Mouse (Mus musculus) heart, embryonic 12.5 days (tissue): Measurements from ENCODE around the gene Kcnab3. TPM values are rescaled to one million over a fixed set of nuclear protein-coding genes. Genes with fewer than 3 reads are reported as not detected.

Source experiments
- ATAC-seq: fragments of 200-750 bp; cut with Nextera tagmentation; 2 replicates; pipeline ENCODE4 v1.8.0; 2017; ENCODE audit warnings: moderate TSS enrichment, moderate library complexity; ENCODE audit not compliant: insufficient number of reproducible peaks, low FRiP score
- H3K27ac ChIP-seq: fragments of 300-500 bp; sonication (generic); 2 replicates; pipeline ENCODE4 v1.5.1; 2016; ENCODE audit warnings: mild to moderate bottlenecking, moderate library complexity; ENCODE audit not compliant: poor library complexity, severe bottlenecking
- H3K27me3 ChIP-seq: fragments of 300-500 bp; sonication (generic); replicated peaks from 2 replicates; pipeline ENCODE4 v1.6.1; 2016; ENCODE audit warnings: mild to moderate bottlenecking, moderate library complexity
- H3K36me3 ChIP-seq: fragments of 300-500 bp; sonication (generic); 2 replicates; pipeline ENCODE4 v1.6.1; 2016; ENCODE audit warnings: mild to moderate bottlenecking, moderate library complexity
- H3K4me1 ChIP-seq: fragments of 300-500 bp; sonication (generic); replicated peaks from 2 replicates; pipeline ENCODE4 v1.6.1; 2016; ENCODE audit warnings: mild to moderate bottlenecking
- H3K4me2 ChIP-seq: fragments of 300-500 bp; sonication (generic); 2 replicates; pipeline ENCODE4 v1.6.1; 2016; ENCODE audit warnings: mild to moderate bottlenecking, moderate library complexity
- H3K4me3 ChIP-seq: fragments of 300-500 bp; sonication (generic); 2 replicates; pipeline ENCODE4 v1.5.1; 2016; ENCODE audit warnings: mild to moderate bottlenecking
- H3K9ac ChIP-seq: fragments of 300-500 bp; sonication (generic); 2 replicates; pipeline ENCODE4 v1.6.1; 2016; ENCODE audit warnings: mild to moderate bottlenecking, moderate library complexity
- H3K9me3 ChIP-seq: fragments of 300-500 bp; sonication (generic); replicated peaks from 2 replicates; pipeline ENCODE4 v1.6.1; 2016; ENCODE audit warnings: mild to moderate bottlenecking, moderate library complexity
- WGBS: fragments of 180-500 bp; shearing (Covaris S2); methylation state at CpG from one replicate; pipeline ENCODE4 v1.1.7; 2016; 5-methylcytosine and 5-hydroxymethylcytosine counted together
- polyA plus RNA-seq: library from polyadenylated mRNA; unstranded; fragments of >200 nt; fragmentation: Nextera tagmentation; extraction: Ambion mirVana; gene quantifications from 2 replicates; pipeline ENCODE4 v1.2.1, GENCODE M21; 2016

The Kcnab3 gene
- polyA plus RNA-seq, 1 experiment from 2014 or later = 0.87 TPM

GRCm38 (mm10) chr11:69364910-69365309, 38.9 kb downstream of the Kcnab3 start:
- peak; percentile 9; the same call in 1 of the 2 replicates for ATAC-seq
- peak overlapping the region; percentile 5; the same call in 1 of the 2 replicates for H3K4me3 ChIP-seq
- H3K27me3 ChIP-seq = no peaks in the 10 kb centered on the region
- H3K36me3 ChIP-seq = peaks cover 38% of the 10 kb centered on the region
- H3K9me3 ChIP-seq = no peaks in the 10 kb centered on the region
- peak overlapping the region; percentile 97 for H3K4me2 ChIP-seq
- peaks cover 35% of the 10 kb centered on the region for H3K4me1 ChIP-seq
- peak overlapping the region; percentile 71; the same call in 1 of the 2 replicates for H3K9ac ChIP-seq
- 2% methylated on average over 6 of the region's 6 CpGs for WGBS
- H3K27ac ChIP-seq = peak overlapping the region; percentile 97

GRCm38 (mm10) chr11:69365722-69366121, 39.7 kb downstream of the Kcnab3 start:
- Histone ChIP-seq H3K36me3 (peaks cover 30% of the 10 kb centered on the region), H3K4me1 (peaks cover 37% of the 10 kb centered on the region), H3K4me3 (peak overlapping the region; percentile 98), H3K27me3 (no peaks in the 10 kb centered on the region), H3K9ac (peak overlapping the region; percentile 71), H3K9me3 (no peaks in the 10 kb centered on the region), H3K27ac (peak overlapping the region; percentile 97), H3K4me2 (peak overlapping the region; percentile 97)
- ATAC-seq = no peak
- WGBS = 32% methylated on average over 6 of the region's 6 CpGs

GRCm38 (mm10) chr11:69366157-69366854, 40.2 kb downstream of the Kcnab3 start:
- Histone ChIP-seq H3K4me3 (peak overlapping the region; percentile 98), H3K36me3 (peaks cover 24% of the 10 kb centered on the region), H3K27ac (peak overlapping the region; percentile 97), H3K27me3 (no peaks in the 10 kb centered on the region), H3K4me2 (peak overlapping the region; percentile 97), H3K9ac (peak overlapping the region; percentile 100), H3K9me3 (no peaks in the 10 kb centered on the region), H3K4me1 (peaks cover 43% of the 10 kb centered on the region)
- under 1% methylated on average over 26 of the region's 26 CpGs for WGBS
- peak; percentile 85 for ATAC-seq

GRCm38 (mm10) chr11:69366855-69367615, 41.0 kb downstream of the Kcnab3 start:
- Histone ChIP-seq H3K9ac (peak overlapping the region; percentile 100), H3K27ac (peak overlapping the region; percentile 97), H3K4me1 (peaks cover 50% of the 10 kb centered on the region), H3K4me2 (peak overlapping the region; percentile 97), H3K9me3 (no peaks in the 10 kb centered on the region), H3K27me3 (no peaks in the 10 kb centered on the region), H3K36me3 (peaks cover 16% of the 10 kb centered on the region), H3K4me3 (peak overlapping the region; percentile 98)
- no peak for ATAC-seq
- under 1% methylated on average over 22 of the region's 22 CpGs for WGBS

- Histone ChIP-seq H3K9me3 (no peaks in the 10 kb centered on the region), H3K9ac (peak overlapping the region; percentile 100), H3K27ac (peak overlapping the region; percentile 97), H3K27me3 (no peaks in the 10 kb centered on the region), H3K36me3 (peaks cover 11% of the 10 kb centered on the region), H3K4me2 (peak overlapping the region; percentile 97), H3K4me1 (peaks cover 58% of the 10 kb centered on the region), H3K4me3 (peak overlapping the region; percentile 98)
- peak; percentile 22; the same call in 1 of the 2 replicates for ATAC-seq
- WGBS = under 1% methylated on average over 22 of the region's 22 CpGs
Measured at GRCm38 (mm10) chr11:69367616-69368355, 41.7 kb downstream of the Kcnab3 start.

- Histone ChIP-seq H3K27me3 (no peaks in the 10 kb centered on the region), H3K27ac (peak overlapping the region; percentile 97), H3K9ac (peak overlapping the region; percentile 100), H3K9me3 (no peaks in the 10 kb centered on the region), H3K4me3 (peak overlapping the region; percentile 98), H3K36me3 (peaks cover 4% of the 10 kb centered on the region), H3K4me2 (peak overlapping the region; percentile 97), H3K4me1 (peaks cover 66% of the 10 kb centered on the region)
- under 1% methylated on average over 52 of the region's 106 CpGs for WGBS
- ATAC-seq = peak; percentile 26
Measured at GRCm38 (mm10) chr11:69368356-69369214, 42.5 kb downstream of the Kcnab3 start.

GRCm38 (mm10) chr11:69369215-69369989, 43.3 kb downstream of the Kcnab3 start, which contains the start of gene Chd3:
Chd3 (minus strand) TSS chr11:69369406.
- Histone ChIP-seq H3K9me3 (no peaks in the 10 kb centered on the region), H3K4me2 (peak within 1 kb of the TSS; percentile 97), H3K4me3 (peak within 1 kb of the TSS; percentile 98), H3K27me3 (no peaks in the 10 kb centered on the region), H3K4me1 (peaks cover 62% of the 10 kb centered on the region), H3K27ac (peak within 1 kb of the TSS; percentile 97), H3K36me3 (peaks cover 5% of the 10 kb centered on the region; the same call in 1 of the 2 replicates), H3K9ac (peak within 1 kb of the TSS; percentile 100)
- no peak for ATAC-seq
- WGBS = 7% methylated on average over 11 of the region's 34 CpGs

GRCm38 (mm10) chr11:69369990-69370816, 44.1 kb downstream of the Kcnab3 start:
- Histone ChIP-seq H3K4me3 (no peak overlapping the region), H3K4me2 (peak overlapping the region; percentile 97), H3K27me3 (no peaks in the 10 kb centered on the region), H3K4me1 (peaks cover 54% of the 10 kb centered on the region), H3K9me3 (no peaks in the 10 kb centered on the region), H3K9ac (no peak overlapping the region), H3K36me3 (peaks cover 5% of the 10 kb centered on the region; the same call in 1 of the 2 replicates), H3K27ac (no peak overlapping the region; the same call in 1 of the 2 replicates)
- WGBS = 40% methylated on average over 2 of the region's 2 CpGs
- ATAC-seq = no peak

- no peak overlapping the region for H3K9ac ChIP-seq
- H3K27me3 ChIP-seq = no peaks in the 10 kb centered on the region
- H3K4me3 ChIP-seq = no peak overlapping the region
Measured at GRCm38 (mm10) chr11:69370817-69371215, 44.8 kb downstream of the Kcnab3 start.

More at GRCm38 (mm10) chr11:69370817-69371215, 44.8 kb downstream of the Kcnab3 start:
- Histone ChIP-seq H3K4me2 (peak overlapping the region; percentile 29; the same call in 1 of the 2 replicates), H3K4me1 (peaks cover 48% of the 10 kb centered on the region), H3K36me3 (peaks cover 8% of the 10 kb centered on the region; the same call in 1 of the 2 replicates), H3K27ac (peak overlapping the region; percentile 72), H3K9me3 (no peaks in the 10 kb centered on the region)
- no peak for ATAC-seq
- WGBS = 21% methylated on average over 9 of the region's 9 CpGs
